Mouse (Mus musculus): ENCODE data around the gene Hamp. TPM values are rescaled to one million over a fixed set of nuclear protein-coding genes. Genes with fewer than 3 reads are reported as not detected.
A peak's percentile ranks its signal among the peaks of the same experiment; 100 is the strongest.

The Hamp gene
- polyA plus RNA-seq (2014; fragmentation: Nextera tagmentation; extraction: Ambion mirVana), result not detected in 2 replicates

GRCm38 (mm10) chr7:30943909-30944635, at the start of gene Hamp:
TSS of gene Hamp (minus strand) at chr7:30944032.
- Histone ChIP-seq H3K27me3 (ENCODE audit: control insufficient read depth, insufficient read depth, low read length) (no peaks in the 10 kb centered on the region), H3K4me1 (ENCODE audit: control insufficient read depth, insufficient read depth, low read length) (no peaks in the 10 kb centered on the region), H3K9me3 (ENCODE audit: control insufficient read depth, low read length) (no peaks in the 10 kb centered on the region), H3K9ac (ENCODE audit: low read length) (no peak within 1 kb of the TSS), H3K4me2 (ENCODE audit: low read depth) (no peak within 1 kb of the TSS), H3K27ac (ENCODE audit: low read depth, low read length) (no peak within 1 kb of the TSS), H3K36me3 (ENCODE audit: control insufficient read depth, insufficient read depth, low read length) (no peaks in the 10 kb centered on the region; the same call in 1 of the 2 replicates), H3K4me3 (ENCODE audit: low read depth, low read length) (no peak within 1 kb of the TSS)
- DNase-seq (ENCODE audit: low spot score), result no peak
- no peak for ATAC-seq (ENCODE audit: insufficient read depth, low FRiP score, low TSS enrichment)
- WGBS, result 71% methylated on average over 9 of the region's 9 CpGs

- H3K9me3 ChIP-seq (ENCODE audit: control insufficient read depth, low read length), result 0 out of 2 replicates have a peak, but pooled peaks cover 3% of the 10 kb centered on the region
- 84% methylated on average over 5 of the region's 5 CpGs for WGBS
- H3K4me1 ChIP-seq (ENCODE audit: control insufficient read depth, insufficient read depth, low read length), result no peaks in the 10 kb centered on the region
- H3K27me3 ChIP-seq (ENCODE audit: control insufficient read depth, insufficient read depth, low read length), result no peaks in the 10 kb centered on the region
- ATAC-seq (ENCODE audit: insufficient read depth, low FRiP score, low TSS enrichment) (no peak), DNase-seq (ENCODE audit: low spot score) (no peak)
- H3K4me3 ChIP-seq (ENCODE audit: low read depth, low read length), result no peak overlapping the region
- no peaks in the 10 kb centered on the region for H3K36me3 ChIP-seq (ENCODE audit: control insufficient read depth, insufficient read depth, low read length)
- no peak overlapping the region for H3K4me2 ChIP-seq (ENCODE audit: low read depth)
- no peak overlapping the region for H3K27ac ChIP-seq (ENCODE audit: low read depth, low read length)
- no peak overlapping the region for H3K9ac ChIP-seq (ENCODE audit: low read length)
Observed at GRCm38 (mm10) chr7:30992148-30992547, 48.3 kb upstream of the Hamp start.

- H3K27ac ChIP-seq (ENCODE audit: low read depth, low read length), result no peak overlapping the region
- ATAC-seq (ENCODE audit: insufficient read depth, low FRiP score, low TSS enrichment) (no peak), DNase-seq (ENCODE audit: low spot score) (no peak)
- no peaks in the 10 kb centered on the region for H3K27me3 ChIP-seq (ENCODE audit: control insufficient read depth, insufficient read depth, low read length)
- H3K4me1 ChIP-seq (ENCODE audit: control insufficient read depth, insufficient read depth, low read length), result no peaks in the 10 kb centered on the region
- H3K36me3 ChIP-seq (ENCODE audit: control insufficient read depth, insufficient read depth, low read length), result no peaks in the 10 kb centered on the region
- 88% methylated on average over 4 of the region's 4 CpGs for WGBS
- no peaks in the 10 kb centered on the region for H3K9me3 ChIP-seq (ENCODE audit: control insufficient read depth, low read length)
- no peak overlapping the region for H3K4me2 ChIP-seq (ENCODE audit: low read depth)
- H3K4me3 ChIP-seq (ENCODE audit: low read depth, low read length), result no peak overlapping the region
- no peak overlapping the region for H3K9ac ChIP-seq (ENCODE audit: low read length)
Observed at GRCm38 (mm10) chr7:30988519-30989162, 44.8 kb upstream of the Hamp start.

GRCm38 (mm10) chr7:30985357-30985756, 41.5 kb upstream of the Hamp start:
- 84% methylated on average over 9 of the region's 9 CpGs for WGBS
- Histone ChIP-seq H3K36me3 (ENCODE audit: control insufficient read depth, insufficient read depth, low read length) (no peaks in the 10 kb centered on the region), H3K4me2 (ENCODE audit: low read depth) (no peak overlapping the region), H3K27ac (ENCODE audit: low read depth, low read length) (no peak overlapping the region), H3K4me3 (ENCODE audit: low read depth, low read length) (no peak overlapping the region), H3K9me3 (ENCODE audit: control insufficient read depth, low read length) (no peaks in the 10 kb centered on the region), H3K4me1 (ENCODE audit: control insufficient read depth, insufficient read depth, low read length) (no peaks in the 10 kb centered on the region), H3K27me3 (ENCODE audit: control insufficient read depth, insufficient read depth, low read length) (no peaks in the 10 kb centered on the region), H3K9ac (ENCODE audit: low read length) (no peak overlapping the region)
- ATAC-seq (ENCODE audit: insufficient read depth, low FRiP score, low TSS enrichment), result no peak
- no peak for DNase-seq (ENCODE audit: low spot score)

- H3K9me3 ChIP-seq (ENCODE audit: control insufficient read depth, low read length), result no peaks in the 10 kb centered on the region
- H3K4me1 ChIP-seq (ENCODE audit: control insufficient read depth, insufficient read depth, low read length), result no peaks in the 10 kb centered on the region
- no peak overlapping the region for H3K4me3 ChIP-seq (ENCODE audit: low read depth, low read length)
- H3K27me3 ChIP-seq (ENCODE audit: control insufficient read depth, insufficient read depth, low read length), result no peaks in the 10 kb centered on the region
- DNase-seq (ENCODE audit: low spot score), result no peak
- no peak overlapping the region for H3K9ac ChIP-seq (ENCODE audit: low read length)
- no peak overlapping the region for H3K27ac ChIP-seq (ENCODE audit: low read depth, low read length)
- no peaks in the 10 kb centered on the region for H3K36me3 ChIP-seq (ENCODE audit: control insufficient read depth, insufficient read depth, low read length)
- 94% methylated on average over 4 of the region's 4 CpGs for WGBS
- H3K4me2 ChIP-seq (ENCODE audit: low read depth), result no peak overlapping the region
- no peak for ATAC-seq (ENCODE audit: insufficient read depth, low FRiP score, low TSS enrichment)
Observed at GRCm38 (mm10) chr7:30981703-30982102, 37.9 kb upstream of the Hamp start.

- Histone ChIP-seq H3K9ac (ENCODE audit: low read length) (peak within 1 kb of the TSS; percentile 40), H3K9me3 (ENCODE audit: control insufficient read depth, low read length) (no peaks in the 10 kb centered on the region), H3K27ac (ENCODE audit: low read depth, low read length) (no peak within 1 kb of the TSS), H3K27me3 (ENCODE audit: control insufficient read depth, insufficient read depth, low read length) (peaks cover 15% of the 10 kb centered on the region), H3K36me3 (ENCODE audit: control insufficient read depth, insufficient read depth, low read length) (no peaks in the 10 kb centered on the region), H3K4me1 (ENCODE audit: control insufficient read depth, insufficient read depth, low read length) (peaks cover 5% of the 10 kb centered on the region; the same call in 1 of the 2 replicates), H3K4me2 (ENCODE audit: low read depth) (peak within 1 kb of the TSS; percentile 56), H3K4me3 (ENCODE audit: low read depth, low read length) (peak within 1 kb of the TSS; percentile 26)
- 1% methylated on average over 37 of the region's 37 CpGs for WGBS
- DNase-seq (ENCODE audit: low spot score) (peak; percentile 90), ATAC-seq (ENCODE audit: insufficient read depth, low FRiP score, low TSS enrichment) (peak; percentile 84)
Observed at GRCm38 (mm10) chr7:30973501-30974289, 29.9 kb upstream of the Hamp start, which contains the start of gene Fam187b. TSS of gene Fam187b (plus strand) at chr7:30973790.

- peak within 1 kb of the TSS; percentile 26 for H3K4me3 ChIP-seq (ENCODE audit: low read depth, low read length)
- H3K4me2 ChIP-seq (ENCODE audit: low read depth), result peak within 1 kb of the TSS; percentile 56
- H3K9ac ChIP-seq (ENCODE audit: low read length), result peak within 1 kb of the TSS; percentile 40
- peaks cover 15% of the 10 kb centered on the region for H3K27me3 ChIP-seq (ENCODE audit: control insufficient read depth, insufficient read depth, low read length)
- peak; percentile 42 for DNase-seq (ENCODE audit: low spot score)
- ATAC-seq (ENCODE audit: insufficient read depth, low FRiP score, low TSS enrichment), result no peak
- no peak within 1 kb of the TSS for H3K27ac ChIP-seq (ENCODE audit: low read depth, low read length)
- peaks cover 5% of the 10 kb centered on the region; the same call in 1 of the 2 replicates for H3K4me1 ChIP-seq (ENCODE audit: control insufficient read depth, insufficient read depth, low read length)
- H3K36me3 ChIP-seq (ENCODE audit: control insufficient read depth, insufficient read depth, low read length), result no peaks in the 10 kb centered on the region
- under 1% methylated on average over 19 of the region's 19 CpGs for WGBS
- H3K9me3 ChIP-seq (ENCODE audit: control insufficient read depth, low read length), result no peaks in the 10 kb centered on the region
Observed at GRCm38 (mm10) chr7:30973251-30973500, 29.3 kb upstream of the Hamp start, which contains the start of gene Lsr. TSS of gene Lsr (minus strand) at chr7:30973464.

- no peak for DNase-seq (ENCODE audit: low spot score)
- Histone ChIP-seq H3K27me3 (ENCODE audit: control insufficient read depth, insufficient read depth, low read length) (peaks cover 15% of the 10 kb centered on the region), H3K9ac (ENCODE audit: low read length) (peak overlapping the region; percentile 40), H3K4me1 (ENCODE audit: control insufficient read depth, insufficient read depth, low read length) (peaks cover 5% of the 10 kb centered on the region; the same call in 1 of the 2 replicates), H3K4me2 (ENCODE audit: low read depth) (peak overlapping the region; percentile 56), H3K9me3 (ENCODE audit: control insufficient read depth, low read length) (no peaks in the 10 kb centered on the region), H3K27ac (ENCODE audit: low read depth, low read length) (no peak overlapping the region), H3K36me3 (ENCODE audit: control insufficient read depth, insufficient read depth, low read length) (no peaks in the 10 kb centered on the region), H3K4me3 (ENCODE audit: low read depth, low read length) (peak overlapping the region; percentile 26)
- no peak for ATAC-seq (ENCODE audit: insufficient read depth, low FRiP score, low TSS enrichment)
- 3% methylated on average over 41 of the region's 41 CpGs for WGBS
Observed at GRCm38 (mm10) chr7:30972426-30973250, 28.8 kb upstream of the Hamp start.
